Mouse (Mus musculus) erythroblast, embryonic 14.5 days (primary cell): Measurements from ENCODE around the gene Adad2.

Experiments
- GATA1 ChIP-seq: IDR thresholded peaks from 2 replicates; pipeline ENCODE4 v1.6.1; 2012; ENCODE audit warnings: low read length, inconsistent platforms, mixed read lengths
- TAL1 ChIP-seq: IDR thresholded peaks from 3 replicates; pipeline ENCODE4 v1.6.1; 2012; ENCODE audit warnings: low read length, inconsistent platforms, mixed read lengths

DNA sequence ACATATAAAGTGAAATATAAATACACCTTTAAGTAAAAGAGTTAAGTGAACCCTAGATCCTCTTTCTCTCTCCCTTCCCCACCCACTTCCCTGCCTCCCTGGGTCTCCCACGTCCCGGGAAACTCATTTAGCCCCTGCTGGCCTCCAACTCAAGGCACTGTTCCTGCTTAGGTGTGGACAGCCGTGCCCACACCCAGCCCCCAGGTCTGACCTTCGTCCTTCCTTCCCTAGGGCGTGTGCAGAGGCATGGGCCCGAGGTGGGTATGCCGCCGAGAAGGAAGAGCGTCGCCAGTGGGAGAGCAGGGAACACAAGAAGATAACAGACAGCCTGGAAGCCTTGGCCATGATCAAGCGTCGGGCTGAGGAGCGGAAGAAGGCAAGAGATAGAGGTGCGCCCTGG is 22.2 kb upstream of the Adad2 start:
- no peak for TF ChIP-seq GATA1
- no peak for TF ChIP-seq TAL1
